Mouse (Mus musculus) adrenal gland, postnatal 25 days (tissue): Measurements from ENCODE around the gene Ms4a2. TPM values are rescaled to one million over a fixed set of nuclear protein-coding genes. Genes with fewer than 3 reads are reported as not detected.

Experiments used
- DNase-seq: peaks from one replicate; pipeline ENCODE4 v3.0.0; 2021; ENCODE audit warnings: mixed read lengths
- total RNA-seq: library from RNA; stranded (reverse); gene quantifications from 2 replicates; pipeline ENCODE4 v1.2.3, GENCODE M21; 2021

Gene Ms4a2
- total RNA-seq, 1 experiment from 2014 or later = not detected

DNA sequence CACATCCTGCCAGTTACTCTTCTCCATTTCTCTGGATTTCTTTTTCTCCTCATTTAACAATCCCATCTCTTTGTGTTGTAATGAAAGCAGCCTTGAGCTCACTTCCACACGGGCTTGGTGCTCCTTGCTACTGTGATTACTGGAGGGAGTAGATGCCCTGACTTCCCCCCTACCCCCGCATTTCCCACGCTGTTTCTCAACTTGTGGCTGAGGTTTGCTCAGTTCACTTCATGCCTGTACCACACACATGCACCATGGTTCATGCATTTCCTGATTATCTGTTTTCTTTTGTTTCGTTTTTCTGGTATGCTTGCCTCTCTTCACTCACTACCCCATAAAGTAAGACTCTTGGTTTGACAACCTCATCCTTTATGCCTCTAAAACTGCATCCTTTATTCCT lies 34.3 kb downstream of the Ms4a2 start:
- DNase-seq = no peak

DNA sequence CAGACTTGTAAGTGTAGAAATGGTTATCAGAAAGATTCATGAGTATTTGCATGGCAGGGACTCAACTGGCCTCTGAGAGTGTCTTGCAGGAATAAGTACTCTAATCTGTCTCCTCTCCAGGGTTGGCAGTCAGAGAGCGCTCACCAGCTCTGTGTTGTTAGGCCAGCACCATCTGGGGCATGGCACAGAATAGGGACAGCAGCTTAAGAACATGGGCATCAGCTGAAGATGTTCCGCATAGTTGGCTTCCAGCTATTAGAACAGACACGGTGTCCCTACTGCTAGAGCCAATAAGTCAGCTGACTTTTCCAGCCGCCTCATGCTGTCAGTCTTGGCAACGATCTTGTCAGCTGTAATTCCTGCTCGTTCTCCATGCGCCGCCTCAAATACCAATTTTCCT lies 48.6 kb downstream of the Ms4a2 start:
- no peak for DNase-seq

Other genes with a start within 250 kb of the Ms4a2 start
- gene Ms4a4a, start 248.2 kb downstream of the Ms4a2 start, total RNA-seq = 3.4 and 3.6 TPM in 2 replicates
- 1.2 TPM in 1 of 2 replicates, not detected in the other for gene Ms4a4c, start 218.9 kb downstream of the Ms4a2 start, total RNA-seq
- 0.94 TPM in 1 of 2 replicates, not detected in the other for gene Ms4a4b, start 180.2 kb downstream of the Ms4a2 start, total RNA-seq
- gene Ms4a6c, start 154.4 kb downstream of the Ms4a2 start, total RNA-seq = 4.0 and 4.5 TPM in 2 replicates
- gene Gm8369, start 137.8 kb downstream of the Ms4a2 start, total RNA-seq = 0.33 and 0.76 TPM in 2 replicates
- gene Ms4a6b, start 107.2 kb downstream of the Ms4a2 start, total RNA-seq = 2.4 and 5.6 TPM in 2 replicates
- gene Ms4a4d, start 86.9 kb downstream of the Ms4a2 start, total RNA-seq = 0.61 and 1.0 TPM in 2 replicates
- 2.2 and 2.3 TPM in 2 replicates for gene Ms4a6d, start 18.9 kb downstream of the Ms4a2 start, total RNA-seq
- gene Ms4a3, start 17.1 kb upstream of the Ms4a2 start, total RNA-seq = not detected in 2 replicates
- gene Oosp2, start 36.8 kb upstream of the Ms4a2 start, total RNA-seq = 0.67 TPM in 1 of 2 replicates, not detected in the other
- gene Oosp1, start 67.4 kb upstream of the Ms4a2 start, total RNA-seq = 2.2 and 4.4 TPM in 2 replicates
- gene Oosp3, start 73.3 kb upstream of the Ms4a2 start, total RNA-seq = not detected in 2 replicates
- not detected in 2 replicates for gene Gif, start 123.8 kb upstream of the Ms4a2 start, total RNA-seq
- 59.2 and 61.6 TPM in 2 replicates for gene Mrpl16, start 146.7 kb upstream of the Ms4a2 start, total RNA-seq
- gene Stx3, start 195.7 kb upstream of the Ms4a2 start, total RNA-seq = 11.0 and 12.8 TPM in 2 replicates
- not detected in 2 replicates for gene Olfr1417, start 215.5 kb upstream of the Ms4a2 start, total RNA-seq
- gene Olfr1418, start 237.3 kb upstream of the Ms4a2 start, total RNA-seq = not detected in 2 replicates